Mouse (Mus musculus): ENCODE data around the gene Dis3. TPM values are rescaled to one million over a fixed set of nuclear protein-coding genes. Genes with fewer than 3 reads are reported as not detected.
A peak's percentile ranks its signal among the peaks of the same experiment; 100 is the strongest.

Gene Dis3
- polyA plus RNA-seq, 1 experiment from 2014 or later: 12.0 TPM

- ATAC-seq (ENCODE audit: low FRiP score, low TSS enrichment) (no peak), DNase-seq (ENCODE audit: low spot score) (no peak)
- H3K27ac ChIP-seq (replicated peaks): no peak overlapping the region
- 79% methylated on average over 9 of the region's 9 CpGs for WGBS
- H3K4me2 ChIP-seq (replicated peaks; ENCODE audit: low read depth): no peak overlapping the region
- H3K27me3 ChIP-seq (ENCODE audit: control insufficient read depth, insufficient read depth, low read length): no peaks in the 10 kb centered on the region
- H3K36me3 ChIP-seq (ENCODE audit: control insufficient read depth, insufficient read depth, low read length): no peaks in the 10 kb centered on the region
- H3K9ac ChIP-seq (ENCODE audit: low read length): no peak overlapping the region
- no peak overlapping the region for H3K4me3 ChIP-seq (ENCODE audit: low read depth, low read length)
- H3K4me1 ChIP-seq (replicated peaks; ENCODE audit: control insufficient read depth, insufficient read depth): no peaks in the 10 kb centered on the region
- no peaks in the 10 kb centered on the region for H3K9me3 ChIP-seq (ENCODE audit: control insufficient read depth, low read length)
- no peak for TF ChIP-seq CTCF (IDR thresholded peaks at IDR 0.05; ENCODE audit: low read depth)
Observed at GRCm38 (mm10) chr14:99135761-99136160, 36.2 kb upstream of the Dis3 start.

- no peaks in the 10 kb centered on the region for H3K4me1 ChIP-seq (replicated peaks; ENCODE audit: control insufficient read depth, insufficient read depth)
- 83% methylated on average over 2 of the region's 2 CpGs for WGBS
Observed at GRCm38 (mm10) chr14:99134048-99134447, 34.5 kb upstream of the Dis3 start.

GRCm38 (mm10) chr14:99129050-99129449 lies 29.5 kb upstream of the Dis3 start:
- Histone ChIP-seq H3K36me3 (ENCODE audit: control insufficient read depth, insufficient read depth, low read length) (no peaks in the 10 kb centered on the region), H3K27me3 (ENCODE audit: control insufficient read depth, insufficient read depth, low read length) (no peaks in the 10 kb centered on the region), H3K9ac (ENCODE audit: low read length) (no peak overlapping the region), H3K27ac (replicated peaks) (no peak overlapping the region), H3K9me3 (ENCODE audit: control insufficient read depth, low read length) (no peaks in the 10 kb centered on the region), H3K4me3 (ENCODE audit: low read depth, low read length) (no peak overlapping the region), H3K4me2 (replicated peaks; ENCODE audit: low read depth) (no peak overlapping the region), H3K4me1 (replicated peaks; ENCODE audit: control insufficient read depth, insufficient read depth) (no peaks in the 10 kb centered on the region)
- TF ChIP-seq CTCF (IDR thresholded peaks at IDR 0.05; ENCODE audit: low read depth): no peak
- no peak for TF ChIP-seq EP300 (optimal IDR thresholded peaks at IDR 0.05)
- 79% methylated on average over 2 of the region's 2 CpGs for WGBS
- DNase-seq (ENCODE audit: low spot score): no peak
- peak; percentile 94 for ATAC-seq (ENCODE audit: low FRiP score, low TSS enrichment)

More at GRCm38 (mm10) chr14:99134048-99134447, 34.5 kb upstream of the Dis3 start:
- TF ChIP-seq CTCF (IDR thresholded peaks at IDR 0.05; ENCODE audit: low read depth): no peak
- TF ChIP-seq EP300 (optimal IDR thresholded peaks at IDR 0.05): no peak
- no peak overlapping the region for H3K9ac ChIP-seq (ENCODE audit: low read length)
- no peaks in the 10 kb centered on the region for H3K9me3 ChIP-seq (ENCODE audit: control insufficient read depth, low read length)
- H3K4me2 ChIP-seq (replicated peaks; ENCODE audit: low read depth): no peak overlapping the region
- no peaks in the 10 kb centered on the region for H3K27me3 ChIP-seq (ENCODE audit: control insufficient read depth, insufficient read depth, low read length)
- H3K4me3 ChIP-seq (ENCODE audit: low read depth, low read length): no peak overlapping the region
- no peak overlapping the region for H3K27ac ChIP-seq (replicated peaks)
- no peaks in the 10 kb centered on the region for H3K36me3 ChIP-seq (ENCODE audit: control insufficient read depth, insufficient read depth, low read length)
- ATAC-seq (ENCODE audit: low FRiP score, low TSS enrichment) (no peak), DNase-seq (ENCODE audit: low spot score) (no peak)

GRCm38 (mm10) chr14:99127509-99127908 lies 27.9 kb upstream of the Dis3 start:
- no peak overlapping the region for H3K4me2 ChIP-seq (replicated peaks; ENCODE audit: low read depth)
- ATAC-seq (ENCODE audit: low FRiP score, low TSS enrichment): no peak
- H3K4me3 ChIP-seq (ENCODE audit: low read depth, low read length): no peak overlapping the region
- no peaks in the 10 kb centered on the region for H3K4me1 ChIP-seq (replicated peaks; ENCODE audit: control insufficient read depth, insufficient read depth)
- H3K9ac ChIP-seq (ENCODE audit: low read length): no peak overlapping the region
- no peaks in the 10 kb centered on the region for H3K27me3 ChIP-seq (ENCODE audit: control insufficient read depth, insufficient read depth, low read length)
- no peaks in the 10 kb centered on the region for H3K9me3 ChIP-seq (ENCODE audit: control insufficient read depth, low read length)
- TF ChIP-seq EP300 (optimal IDR thresholded peaks at IDR 0.05): no peak
- TF ChIP-seq CTCF (IDR thresholded peaks at IDR 0.05; ENCODE audit: low read depth): no peak
- H3K36me3 ChIP-seq (ENCODE audit: control insufficient read depth, insufficient read depth, low read length): no peaks in the 10 kb centered on the region
- WGBS: 53% methylated on average over 1 of the region's 1 CpGs
- no peak overlapping the region for H3K27ac ChIP-seq (replicated peaks)
- DNase-seq (ENCODE audit: low spot score): no peak

- ATAC-seq (ENCODE audit: low FRiP score, low TSS enrichment) (no peak), DNase-seq (ENCODE audit: low spot score) (no peak)
- H3K4me1 ChIP-seq (replicated peaks; ENCODE audit: control insufficient read depth, insufficient read depth): no peaks in the 10 kb centered on the region
- H3K36me3 ChIP-seq (ENCODE audit: control insufficient read depth, insufficient read depth, low read length): no peaks in the 10 kb centered on the region
- peak; percentile 92 for TF ChIP-seq EP300 (optimal IDR thresholded peaks at IDR 0.05)
- no peak for TF ChIP-seq CTCF (IDR thresholded peaks at IDR 0.05; ENCODE audit: low read depth)
- H3K27me3 ChIP-seq (ENCODE audit: control insufficient read depth, insufficient read depth, low read length): no peaks in the 10 kb centered on the region
- H3K4me2 ChIP-seq (replicated peaks; ENCODE audit: low read depth): no peak overlapping the region
- no peaks in the 10 kb centered on the region for H3K9me3 ChIP-seq (ENCODE audit: control insufficient read depth, low read length)
- WGBS: 59% methylated on average over 4 of the region's 4 CpGs
- no peak overlapping the region for H3K9ac ChIP-seq (ENCODE audit: low read length)
- no peak overlapping the region for H3K4me3 ChIP-seq (ENCODE audit: low read depth, low read length)
- H3K27ac ChIP-seq (replicated peaks): no peak overlapping the region
Observed at GRCm38 (mm10) chr14:99126713-99127112, 27.1 kb upstream of the Dis3 start.

GRCm38 (mm10) chr14:99124076-99124475 lies 24.5 kb upstream of the Dis3 start:
- TF ChIP-seq EP300 (optimal IDR thresholded peaks at IDR 0.05): no peak
- peak; percentile 37 for TF ChIP-seq CTCF (IDR thresholded peaks at IDR 0.05; ENCODE audit: low read depth)

More at GRCm38 (mm10) chr14:99124076-99124475, 24.5 kb upstream of the Dis3 start:
- 76% methylated on average over 4 of the region's 4 CpGs for WGBS
- no peak for ATAC-seq (ENCODE audit: low FRiP score, low TSS enrichment)
- H3K4me3 ChIP-seq (ENCODE audit: low read depth, low read length): no peak overlapping the region
- no peak overlapping the region for H3K27ac ChIP-seq (replicated peaks)
- no peaks in the 10 kb centered on the region for H3K36me3 ChIP-seq (ENCODE audit: control insufficient read depth, insufficient read depth, low read length)
- H3K27me3 ChIP-seq (ENCODE audit: control insufficient read depth, insufficient read depth, low read length): no peaks in the 10 kb centered on the region
- H3K4me1 ChIP-seq (replicated peaks; ENCODE audit: control insufficient read depth, insufficient read depth): no peaks in the 10 kb centered on the region
- H3K4me2 ChIP-seq (replicated peaks; ENCODE audit: low read depth): no peak overlapping the region
- no peak for DNase-seq (ENCODE audit: low spot score)
- H3K9me3 ChIP-seq (ENCODE audit: control insufficient read depth, low read length): no peaks in the 10 kb centered on the region
- H3K9ac ChIP-seq (ENCODE audit: low read length): no peak overlapping the region
